Mouse (Mus musculus): ENCODE measurements around the gene Fmo5.
A peak's percentile ranks its signal among the peaks of the same experiment; 100 is the strongest.

Fmo5 gene

DNA sequence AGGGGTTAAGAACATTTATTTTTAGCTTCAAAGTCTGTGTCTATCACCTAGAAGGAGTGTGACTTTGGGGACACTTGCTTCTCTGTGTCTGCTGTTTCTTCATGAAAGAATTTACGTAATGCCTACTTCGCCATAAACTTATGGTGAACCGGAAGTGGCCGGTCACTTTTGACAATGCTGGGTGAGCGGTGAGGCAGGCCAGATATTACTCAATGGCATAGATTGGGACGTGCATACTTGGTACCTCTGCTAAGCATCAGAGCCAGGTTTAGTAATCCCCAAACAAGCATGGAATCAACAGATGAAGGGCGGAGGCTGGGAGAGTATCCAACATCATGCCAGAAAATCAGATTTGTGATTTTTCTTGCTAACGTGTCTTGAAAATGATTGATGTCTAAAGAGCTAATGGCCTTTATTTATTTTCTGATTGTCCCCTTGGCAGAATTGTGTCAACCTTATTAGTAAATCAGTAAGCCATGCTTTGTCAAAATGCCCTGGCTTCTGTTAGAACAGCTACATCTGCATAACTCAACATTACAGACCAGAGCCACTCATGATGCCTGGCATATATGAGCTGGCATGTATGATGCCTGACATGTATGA, 2.8 kb downstream of the Fmo5 start:
- DNase-seq (ENCODE audit: low spot score) = no peak

DNA sequence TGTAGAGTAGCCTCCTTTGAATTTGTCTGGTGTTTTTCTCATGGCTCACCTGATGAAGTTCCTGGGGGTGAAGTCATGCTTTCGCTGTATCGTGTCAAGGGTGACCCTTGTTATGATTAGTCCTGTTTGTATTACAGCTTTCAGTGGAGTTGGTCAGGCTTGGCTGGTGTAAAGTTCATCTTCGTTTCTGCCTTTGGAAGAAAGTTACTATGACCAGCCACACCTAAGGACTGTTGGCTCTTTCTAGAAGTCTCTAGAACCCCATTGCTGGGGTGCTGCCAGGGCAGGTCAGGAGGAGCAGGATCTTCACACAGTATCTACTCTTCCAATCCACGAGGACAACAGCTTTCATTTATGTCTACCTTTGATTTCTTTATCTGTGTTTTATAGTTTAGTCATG, 4.9 kb downstream of the Fmo5 start:
- no peak for DNase-seq (ENCODE audit: low spot score)

DNA sequence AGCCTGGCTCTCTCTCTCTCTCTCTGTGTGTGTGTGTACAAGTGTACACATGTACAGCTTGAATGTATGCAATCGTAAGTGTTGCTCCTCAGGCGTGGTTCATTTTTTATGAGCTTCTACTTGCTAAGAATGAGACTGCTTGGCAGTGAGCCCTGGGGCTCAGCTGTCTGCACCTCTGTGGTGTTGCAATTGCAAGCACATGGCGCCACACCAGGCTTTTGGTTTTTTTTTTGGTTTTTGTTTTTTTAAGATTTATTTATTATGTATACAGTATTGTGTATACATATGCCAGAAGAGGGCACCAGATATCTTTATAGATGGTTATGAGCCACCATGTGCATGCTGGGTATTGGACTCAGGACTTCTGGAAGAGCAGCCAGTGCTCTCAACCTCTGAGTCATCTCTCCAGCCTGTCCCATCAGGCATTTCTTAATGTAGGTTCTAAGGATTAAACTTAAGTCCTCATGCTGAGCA, 5.7 kb downstream of the Fmo5 start:
- peak; percentile 40 for DNase-seq (ENCODE audit: low spot score)

DNA sequence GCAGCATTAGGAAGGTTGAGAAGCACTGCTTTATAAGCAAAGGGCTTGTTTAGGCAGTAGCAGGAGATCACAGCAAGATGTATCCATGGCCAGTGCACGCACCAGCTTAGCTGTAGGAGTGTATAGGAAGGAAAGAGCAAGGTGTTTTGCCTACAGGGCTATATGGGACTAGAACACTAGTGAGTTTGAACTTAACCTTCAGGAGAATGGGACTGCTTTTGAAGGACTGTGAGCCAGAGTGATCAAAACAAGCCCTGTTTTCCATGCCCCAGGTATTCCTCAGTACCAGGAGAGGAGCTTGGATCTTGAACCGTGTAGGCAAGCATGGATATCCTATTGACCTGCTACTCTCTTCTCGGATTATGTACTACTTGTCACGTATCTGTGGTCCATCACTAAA, 12.8 kb downstream of the Fmo5 start:
- DNase-seq (ENCODE audit: low spot score) = no peak

DNA sequence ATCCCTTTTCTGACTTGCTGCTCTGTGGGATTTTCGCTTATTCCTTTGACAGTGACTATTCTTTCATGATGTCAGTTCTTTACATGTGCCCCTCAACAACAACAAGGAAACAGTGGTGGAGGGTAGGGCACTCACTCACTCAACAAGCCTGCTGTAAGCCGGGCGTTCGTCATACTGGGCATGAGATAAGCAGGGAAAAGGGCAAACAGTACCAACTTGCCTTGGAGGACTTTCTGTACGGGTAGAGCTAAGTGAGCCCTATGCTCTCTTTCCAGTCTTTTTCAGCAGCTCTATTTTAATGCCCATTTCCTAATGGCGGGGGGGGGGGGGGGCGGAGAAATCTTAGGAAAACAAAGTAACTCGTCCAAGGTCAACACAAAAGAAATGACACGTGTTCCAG, 13.4 kb downstream of the Fmo5 start:
- DNase-seq (ENCODE audit: low spot score) = no peak

DNA sequence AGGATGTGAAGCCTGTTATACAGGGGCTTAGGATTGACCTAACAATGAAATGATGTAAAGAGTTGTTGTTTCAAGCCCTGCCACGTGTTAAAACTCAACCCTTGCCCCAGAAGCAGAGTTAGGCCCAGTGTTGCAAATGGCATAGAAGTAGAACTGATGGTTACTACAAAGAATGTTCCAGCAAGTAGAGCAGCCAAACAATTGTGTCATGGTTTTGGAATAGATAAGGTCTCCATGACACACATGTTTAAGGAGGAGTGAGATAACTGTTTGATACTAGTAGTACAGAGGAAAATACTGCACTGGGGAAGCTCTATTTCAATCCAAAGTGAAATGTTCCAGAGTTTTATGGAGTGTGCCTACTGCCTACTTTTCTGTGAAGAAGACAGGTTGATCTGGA, 19.9 kb downstream of the Fmo5 start:
- no peak for DNase-seq (ENCODE audit: low spot score)

DNA sequence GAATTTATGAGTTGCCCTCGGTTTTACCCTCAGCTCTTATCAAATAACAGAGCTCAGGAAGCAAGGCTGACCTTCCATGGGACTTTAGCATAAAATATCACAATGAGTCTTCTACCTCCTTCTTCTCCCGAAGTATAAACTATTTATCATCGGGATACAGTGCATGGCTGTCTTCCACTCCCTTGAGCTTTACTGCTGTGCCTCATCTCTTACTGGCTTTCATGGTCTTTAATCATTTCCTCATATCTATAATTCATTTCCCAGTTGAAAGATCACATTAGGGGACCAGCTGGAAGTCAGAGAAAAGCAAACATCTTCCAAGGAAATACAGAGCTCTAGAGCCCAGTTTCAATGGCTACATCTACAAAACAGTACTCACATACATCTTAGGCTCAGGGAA, 20.4 kb downstream of the Fmo5 start:
- no peak for DNase-seq (ENCODE audit: low spot score)

DNA sequence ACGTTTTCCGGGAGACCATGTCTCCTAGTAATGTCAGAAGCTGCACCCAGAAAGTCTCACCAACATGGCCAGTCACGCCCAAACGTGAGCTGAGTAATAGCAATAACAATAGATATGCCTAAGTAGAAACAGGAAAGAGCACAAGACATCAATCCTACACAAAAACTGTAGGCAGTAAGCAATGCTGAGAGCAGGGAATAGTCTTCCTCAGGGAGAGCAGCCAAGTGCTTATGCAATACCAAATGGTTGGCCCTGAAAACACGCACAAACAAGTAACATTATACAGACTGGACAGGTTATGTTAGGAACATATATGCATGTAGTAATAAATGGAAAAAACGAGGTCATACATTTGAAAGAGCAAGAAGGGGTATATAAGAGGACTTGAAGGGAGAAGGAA, 20.9 kb downstream of the Fmo5 start:
- no peak for DNase-seq (ENCODE audit: low spot score)

DNA sequence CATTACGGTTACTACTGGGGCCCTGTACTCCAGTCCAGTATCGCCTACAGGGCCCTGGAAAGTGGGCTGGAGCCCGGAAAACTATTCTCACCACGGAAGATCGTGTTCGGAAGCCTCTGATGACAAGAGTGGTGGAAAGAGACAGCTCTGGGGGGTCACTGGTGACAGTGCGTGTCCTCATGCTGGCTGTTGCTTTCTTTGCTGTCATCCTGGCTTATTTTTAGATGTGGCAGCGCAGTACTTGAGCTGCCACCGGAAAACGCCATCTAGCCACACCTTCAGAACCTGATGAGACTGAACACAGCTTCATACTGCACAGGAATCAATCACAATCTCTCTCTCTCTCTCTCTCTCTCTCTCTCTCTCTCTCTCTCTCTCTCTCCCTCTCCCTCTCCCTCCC, 23.0 kb downstream of the Fmo5 start:
- DNase-seq (ENCODE audit: low spot score) = no peak

DNA sequence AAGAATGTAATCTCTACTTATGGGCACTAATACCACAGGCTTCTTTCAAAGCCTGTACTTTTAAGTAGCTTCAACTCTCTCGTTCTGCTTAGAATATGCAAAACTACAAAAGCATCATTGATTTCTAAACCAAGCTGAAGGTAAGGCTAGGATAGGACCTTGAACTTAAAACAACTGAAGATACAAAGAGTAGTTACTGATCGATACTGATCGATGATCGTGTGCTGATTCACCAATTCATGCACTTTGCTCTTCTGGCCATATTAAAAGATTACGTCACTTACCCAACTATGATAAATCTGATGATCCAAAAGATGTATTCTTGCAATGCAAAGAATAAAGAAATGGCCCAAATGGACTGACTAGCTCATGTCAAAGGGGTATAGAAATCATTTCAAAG, 25.2 kb downstream of the Fmo5 start:
- DNase-seq (ENCODE audit: low spot score) = no peak

DNA sequence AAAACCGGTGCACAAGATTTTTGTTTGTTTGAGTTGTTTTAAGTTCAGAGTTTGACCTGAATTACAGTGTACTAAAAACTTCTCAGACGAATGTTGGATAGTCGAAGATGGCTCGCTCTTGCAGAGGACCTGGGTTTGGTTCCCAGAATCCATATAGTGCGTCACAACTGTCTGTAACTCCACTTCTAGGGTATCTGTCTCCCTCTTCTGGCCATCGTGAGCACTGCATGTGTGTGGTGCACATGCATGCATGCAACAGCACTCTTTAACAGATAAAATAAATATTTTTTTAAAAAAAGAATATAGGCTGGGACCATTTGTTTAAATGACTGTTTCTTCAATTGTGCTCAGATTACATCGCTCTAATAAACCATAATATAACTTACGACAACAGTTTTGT, 26.3 kb downstream of the Fmo5 start:
- no peak for DNase-seq (ENCODE audit: low spot score)

DNA sequence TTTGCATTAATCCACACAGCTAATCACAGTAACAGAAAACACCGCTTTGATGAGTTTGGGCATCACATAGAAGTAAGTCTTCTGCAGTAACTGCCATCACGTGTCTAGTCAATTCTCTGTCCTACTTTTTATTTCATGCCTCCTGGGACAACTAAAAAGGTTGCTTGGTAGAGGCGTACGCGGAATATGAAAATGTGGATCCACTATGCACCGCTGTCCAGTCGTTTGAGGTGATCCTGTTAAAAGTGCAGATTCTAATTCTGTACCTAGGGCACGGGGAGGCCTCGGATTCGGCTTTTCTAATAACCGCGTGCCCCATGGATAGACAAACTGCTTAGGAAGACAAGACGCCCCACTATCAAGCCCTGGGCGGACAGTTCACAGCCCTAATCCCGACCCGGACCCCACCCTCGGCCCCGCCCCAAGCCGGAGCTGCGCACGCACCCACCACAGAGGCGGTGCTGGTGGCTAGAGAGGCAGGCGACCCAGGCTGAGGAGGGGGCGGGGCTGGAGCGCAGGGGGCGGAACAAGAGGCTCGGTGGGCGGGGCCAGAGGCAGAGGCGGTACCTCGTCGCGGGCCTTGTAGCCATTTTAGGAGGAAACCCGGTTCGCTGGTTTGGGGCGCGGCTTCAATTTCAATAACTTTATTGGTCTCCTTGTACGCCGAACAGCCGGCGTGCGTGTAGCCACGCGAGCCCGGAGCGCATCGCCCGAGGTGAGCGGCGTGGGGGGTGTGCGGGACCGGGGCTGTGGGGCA, 29.2 kb downstream of the Fmo5 start, which contains the start of gene Prkab2:
Gene Prkab2, plus strand, starts transcription at position 539 of the 757 bp plus-strand sequence.
- DNase-seq (ENCODE audit: low spot score) = peak; percentile 98

DNA sequence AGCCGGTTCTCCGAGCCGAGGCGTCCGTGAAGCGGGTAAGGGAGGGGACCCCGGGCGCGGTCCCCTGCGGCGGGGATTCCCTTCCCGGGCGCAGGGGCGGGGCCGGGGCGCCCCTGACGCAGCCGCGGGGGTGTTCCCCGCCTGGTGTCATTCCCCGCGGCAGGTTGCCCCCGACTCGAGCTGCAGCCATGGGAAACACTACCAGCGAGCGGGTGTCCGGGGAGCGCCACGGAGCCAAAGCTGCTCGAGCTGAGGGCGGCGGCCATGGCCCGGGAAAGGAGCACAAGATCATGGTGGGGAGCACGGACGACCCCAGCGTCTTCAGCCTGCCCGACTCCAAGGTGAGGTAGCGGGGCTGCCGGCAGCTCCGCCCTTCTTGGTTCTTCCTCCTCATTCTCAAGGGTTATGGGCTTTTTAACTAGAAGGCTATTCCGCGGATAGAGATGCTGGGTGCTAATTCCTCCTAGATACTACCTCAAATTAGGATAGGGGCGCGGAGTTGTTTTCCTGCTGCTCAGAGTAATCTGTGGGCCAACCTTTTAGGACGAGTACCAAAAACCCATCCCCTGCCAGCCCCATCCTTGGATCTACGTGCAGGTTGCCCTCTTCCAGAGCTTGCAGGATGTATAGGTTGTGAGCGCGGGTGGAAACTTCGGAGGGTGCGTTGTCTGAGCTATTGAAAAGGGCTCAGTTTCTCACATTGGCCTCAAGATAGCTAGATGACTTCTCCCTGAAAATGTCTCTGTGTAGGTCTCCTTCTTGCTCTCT, 30.0 kb downstream of the Fmo5 start:
- DNase-seq (ENCODE audit: low spot score) = no peak

DNA sequence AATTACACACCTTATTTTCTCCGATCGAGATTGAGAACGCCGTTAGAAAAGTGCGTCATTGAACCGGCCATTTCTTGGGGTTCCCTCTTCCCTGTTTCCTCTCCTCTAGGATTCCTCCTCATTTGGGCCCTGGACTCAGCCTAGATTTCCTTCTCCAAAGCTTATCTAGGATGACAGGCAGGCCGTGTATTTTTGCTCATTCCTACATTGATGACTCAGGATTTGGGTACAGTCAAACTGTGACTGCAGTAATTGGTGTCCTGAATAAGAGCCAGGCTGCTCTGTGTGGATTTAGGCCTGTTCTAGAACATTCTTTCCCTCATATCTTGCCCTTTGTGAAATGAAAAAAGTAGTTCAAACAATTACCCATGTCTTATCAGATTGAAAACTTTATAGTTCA, 31.1 kb downstream of the Fmo5 start:
- DNase-seq (ENCODE audit: low spot score) = no peak

DNA sequence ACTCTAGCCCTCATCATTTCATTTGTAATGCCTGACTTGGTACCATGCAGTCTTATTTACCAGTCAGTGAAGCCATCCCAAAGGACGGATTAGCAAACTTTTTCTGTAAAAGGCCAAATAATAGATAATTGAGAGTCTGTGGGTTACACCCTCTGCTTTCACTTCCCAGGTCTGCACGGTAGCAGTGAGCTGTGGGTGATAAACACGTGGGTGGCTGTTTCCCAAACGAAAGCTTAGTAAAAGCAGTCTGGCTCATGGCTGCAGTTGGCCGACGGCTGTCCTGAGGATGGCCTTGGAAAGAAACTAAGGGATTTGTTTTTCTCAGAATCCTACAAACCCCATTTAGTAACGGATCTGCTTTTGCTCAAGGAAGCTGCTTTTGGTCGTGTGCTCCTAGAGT, 32.6 kb downstream of the Fmo5 start:
- no peak for DNase-seq (ENCODE audit: low spot score)

DNA sequence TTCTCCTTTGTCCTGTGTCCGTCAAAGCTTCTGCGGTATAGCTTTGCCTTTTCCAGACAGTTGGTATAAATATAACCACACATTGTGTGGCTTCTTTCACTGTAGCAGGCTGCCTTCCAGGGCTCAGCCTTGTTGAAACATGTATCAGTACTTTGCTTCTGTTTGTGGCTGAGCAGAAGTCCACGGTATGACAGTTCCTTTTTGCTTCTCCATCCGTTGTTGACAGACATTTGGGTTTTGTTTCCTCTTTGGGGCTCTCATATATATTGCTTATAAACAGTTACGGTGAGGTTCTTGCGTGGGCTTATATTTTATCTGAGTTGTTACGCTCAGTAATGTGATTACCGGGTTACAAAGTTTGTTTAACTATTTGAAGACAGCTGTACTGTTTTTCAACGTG, 36.9 kb downstream of the Fmo5 start:
- no peak for DNase-seq (ENCODE audit: low spot score)

DNA sequence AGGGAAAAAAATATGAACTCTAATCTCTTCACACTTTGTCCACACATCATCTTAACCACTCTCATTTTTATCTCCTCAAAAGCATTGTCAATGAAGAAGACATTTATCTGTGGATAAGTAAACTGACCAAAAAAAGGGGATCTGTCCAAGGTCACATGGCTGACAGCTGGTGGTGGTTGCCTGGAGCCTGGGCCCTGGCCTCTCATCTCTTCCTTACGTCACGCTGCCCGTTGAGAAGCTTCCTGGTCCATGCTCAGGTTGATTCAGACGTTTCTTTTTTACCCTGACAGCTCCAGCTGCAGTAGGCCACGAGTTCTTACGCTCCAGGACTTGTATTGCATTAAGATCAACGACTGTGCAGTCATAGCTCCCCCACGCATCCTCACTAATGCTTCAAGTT, 37.5 kb downstream of the Fmo5 start:
- no peak for DNase-seq (ENCODE audit: low spot score)

DNA sequence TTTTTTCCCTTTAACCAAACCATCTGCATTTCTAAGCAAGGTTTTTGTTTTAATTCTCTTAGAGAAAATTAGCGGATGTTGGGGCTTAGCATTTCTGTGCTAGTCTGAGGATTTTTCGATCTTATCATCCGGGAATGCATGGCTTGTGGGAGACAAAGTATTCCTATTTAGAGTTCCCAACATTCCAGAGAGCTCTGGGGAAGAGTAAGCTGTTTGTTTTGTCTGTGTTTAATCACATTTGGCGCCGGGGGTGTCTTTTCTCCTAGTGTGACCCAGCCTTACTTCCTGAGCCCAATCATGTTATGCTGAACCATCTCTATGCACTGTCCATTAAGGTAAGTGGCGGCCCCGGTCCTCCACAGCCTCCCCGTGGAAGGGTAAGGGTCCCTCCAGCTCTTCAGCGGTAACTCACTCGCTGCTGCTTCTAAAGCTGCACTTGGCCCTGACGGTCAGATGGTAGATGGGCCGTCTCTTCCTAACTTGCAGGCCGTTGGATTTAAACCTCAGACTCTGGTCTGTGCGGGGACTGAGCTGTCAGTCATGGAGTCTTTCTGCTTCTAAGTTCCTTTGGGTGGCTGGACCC, 38.6 kb downstream of the Fmo5 start:
- no peak for DNase-seq (ENCODE audit: low spot score)

DNA sequence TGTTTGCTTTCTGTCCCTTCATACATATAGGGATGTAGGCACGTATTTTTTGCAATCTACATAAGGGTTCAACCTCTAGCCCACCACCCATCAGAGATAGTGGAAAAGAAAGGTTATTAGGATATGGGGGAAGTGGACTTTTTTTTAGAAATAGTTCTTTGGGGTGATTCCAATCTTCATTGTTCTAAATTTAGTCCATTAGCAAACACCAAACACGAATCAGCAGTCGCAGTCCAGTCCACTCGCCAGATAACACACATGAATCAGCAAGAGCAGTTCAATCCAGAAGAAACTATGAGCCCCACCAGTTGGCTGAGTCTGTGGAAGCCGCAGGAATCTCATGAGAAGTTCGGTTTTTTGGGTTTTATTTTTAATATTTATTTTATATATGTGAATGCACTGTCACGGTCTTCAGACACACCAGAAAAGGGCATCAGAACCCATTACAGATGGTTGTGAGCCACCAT, 46.1 kb downstream of the Fmo5 start, which contains the start of gene Gm17651:
Gene Gm17651, minus strand, starts transcription at position 51 of the 467 bp plus-strand sequence.
- no peak for DNase-seq (ENCODE audit: low spot score)

DNA sequence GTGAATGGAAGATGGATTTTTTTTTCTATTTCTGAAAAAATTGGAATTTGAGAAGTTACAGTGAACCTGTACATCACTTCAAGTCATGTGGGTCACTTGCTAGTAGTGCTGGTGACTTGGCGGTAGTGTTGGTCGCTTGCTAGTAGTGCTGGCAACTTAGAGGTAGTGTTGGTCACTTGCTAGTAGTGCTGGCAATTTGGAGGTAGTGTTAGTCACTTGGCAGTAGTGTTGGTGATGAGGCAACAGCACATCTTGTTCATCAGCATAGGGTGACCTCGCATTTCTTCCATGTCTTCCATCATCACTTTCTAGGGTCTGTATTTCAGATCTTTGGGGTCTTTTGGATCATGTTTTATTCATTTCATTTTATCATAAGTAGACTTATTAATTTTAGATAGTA, 47.5 kb downstream of the Fmo5 start:
- no peak for DNase-seq (ENCODE audit: low spot score)

DNA sequence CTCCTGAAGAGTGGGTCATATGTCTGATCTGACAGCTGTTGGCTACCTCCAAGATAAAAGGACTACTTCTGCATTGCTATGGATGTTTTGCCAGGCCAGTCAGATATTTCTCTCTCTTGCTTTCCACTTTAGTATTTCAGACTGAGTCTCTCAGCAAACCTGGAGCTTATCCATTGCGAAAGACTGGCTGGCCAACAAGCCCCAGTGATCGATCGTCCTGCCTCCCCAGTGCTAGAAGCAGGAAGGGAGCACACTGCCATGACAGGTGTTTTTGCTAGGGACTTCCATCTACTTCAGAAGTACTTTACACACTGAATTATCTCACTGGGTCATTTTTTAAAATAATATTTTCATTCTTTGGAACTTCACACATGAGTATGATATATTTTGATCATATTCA, 49.8 kb downstream of the Fmo5 start:
- DNase-seq (ENCODE audit: low spot score) = no peak

DNA sequence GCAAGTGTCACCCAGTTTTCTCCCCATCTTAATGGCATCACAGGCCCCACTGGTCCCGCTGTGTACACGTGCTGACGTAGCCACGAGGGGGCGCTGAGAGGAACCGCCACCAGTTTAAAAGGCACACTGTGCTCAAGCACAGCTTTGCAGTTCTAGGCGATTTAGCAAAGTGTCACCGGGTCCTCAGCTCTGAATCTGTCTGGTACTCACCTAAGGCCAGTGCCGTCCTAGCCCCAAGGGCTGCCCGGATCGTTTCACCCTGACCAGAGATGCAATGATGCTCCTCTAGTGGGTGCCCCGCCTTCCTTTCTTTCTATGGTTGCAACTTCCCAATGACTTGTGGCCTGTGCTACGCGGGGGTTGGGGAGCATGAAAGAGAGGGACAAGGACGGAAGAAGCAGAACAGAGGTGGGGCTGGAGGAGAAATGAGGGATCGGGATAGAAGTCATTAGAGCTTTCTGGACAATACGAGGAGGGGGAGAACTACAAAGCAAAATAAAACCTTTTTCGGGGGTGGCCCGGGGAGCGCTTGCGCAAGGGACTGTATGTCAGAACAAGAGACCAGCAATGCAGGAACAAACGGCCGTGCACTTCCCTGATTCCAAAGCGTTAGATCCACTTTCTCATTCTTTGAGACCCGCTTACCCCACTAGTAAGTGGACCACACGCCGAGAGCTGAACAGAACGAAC, 52.2 kb downstream of the Fmo5 start:
- peak; percentile 77 for DNase-seq (ENCODE audit: low spot score)
